Mouse (Mus musculus) layer of hippocampus, postnatal 25 days (tissue): ENCODE measurements around the gene Gm33543. TPM values are rescaled to one million over a fixed set of nuclear protein-coding genes. Genes with fewer than 3 reads are reported as not detected.

Experiments used
- DNase-seq, 2 experiments: peaks; one replicate each; pipeline ENCODE4 v3.0.0; 2022; ENCODE audit warnings: mixed read lengths in 2 of 2, low spot score in 1 of 2; ENCODE audit errors: extremely low spot score in 1 of 2
- total RNA-seq, 2 experiments: library from RNA; stranded (reverse); gene quantifications; 2 replicates each; pipeline ENCODE4 v1.2.3; 2021

Gene Gm33543
- total RNA-seq, 2 experiments from 2014 or later: not detected

GRCm38 (mm10) chr10:95839036-95839435, 3.7 kb downstream of the Gm33543 start:
- DNase-seq: no peak

GRCm38 (mm10) chr10:95836530-95837264, 6.0 kb downstream of the Gm33543 start:
- no peak for DNase-seq

- no peak for DNase-seq
These were observed 11.8 kb downstream of the Gm33543 start for GRCm38 (mm10) chr10:95830891-95831290.

GRCm38 (mm10) chr10:95829471-95829870, 13.3 kb downstream of the Gm33543 start:
- no peak for DNase-seq

GRCm38 (mm10) chr10:95828374-95828773, 14.4 kb downstream of the Gm33543 start:
- DNase-seq: no peak

- no peak for DNase-seq
These were observed 17.1 kb downstream of the Gm33543 start for GRCm38 (mm10) chr10:95825651-95826050.

GRCm38 (mm10) chr10:95818506-95818905, 24.2 kb downstream of the Gm33543 start:
- DNase-seq: no peak

- DNase-seq: no peak
These were observed 25.1 kb downstream of the Gm33543 start for GRCm38 (mm10) chr10:95817419-95818161.

- no peak for DNase-seq
These were observed 28.4 kb downstream of the Gm33543 start for GRCm38 (mm10) chr10:95814351-95814750.

GRCm38 (mm10) chr10:95811869-95812268, 30.9 kb downstream of the Gm33543 start:
- DNase-seq: no peak

- no peak for DNase-seq
These were observed 41.3 kb downstream of the Gm33543 start for GRCm38 (mm10) chr10:95801443-95801811.

- no peak for DNase-seq
These were observed 41.9 kb downstream of the Gm33543 start for GRCm38 (mm10) chr10:95800693-95801442.

- no peak for DNase-seq
These were observed 44.9 kb downstream of the Gm33543 start for GRCm38 (mm10) chr10:95797645-95798395.

- DNase-seq: no peak
These were observed 47.2 kb downstream of the Gm33543 start for GRCm38 (mm10) chr10:95795500-95795899.

- DNase-seq: no peak
These were observed 48.0 kb downstream of the Gm33543 start for GRCm38 (mm10) chr10:95794706-95795105.

GRCm38 (mm10) chr10:95791427-95791804, 51.3 kb downstream of the Gm33543 start:
- DNase-seq: no peak

GRCm38 (mm10) chr10:95790771-95791426, 51.8 kb downstream of the Gm33543 start:
- DNase-seq: no peak

- DNase-seq: no peak
These were observed 55.6 kb downstream of the Gm33543 start for GRCm38 (mm10) chr10:95787176-95787575.

GRCm38 (mm10) chr10:95784837-95785236, 57.9 kb downstream of the Gm33543 start:
- no peak for DNase-seq
